Mouse (Mus musculus) testis, adult 2 months (tissue): ENCODE measurements at regions not wholly inside any gene's neighbourhood (a gene's known extent, or its start where the extent isn't known, plus 50 kb on each side); places are given as distances from the start of the nearest gene placed in this dataset.

Experiments used
- CTCF ChIP-seq: fragments of 200-500 bp; IDR thresholded peaks from 2 replicates; pipeline ENCODE4 v1.5.1; 2012; ENCODE audit warnings: low read depth, mild to moderate bottlenecking, inconsistent platforms, low read length, moderate library complexity; ENCODE audit not compliant: control insufficient read depth, insufficient read depth, insufficient replicate concordance
- POLR2A ChIP-seq: fragments of 200-500 bp; IDR thresholded peaks from 2 replicates; pipeline ENCODE4 v1.6.1; 2012; ENCODE audit warnings: low read depth, mild to moderate bottlenecking, inconsistent platforms, low read length, moderate library complexity; ENCODE audit not compliant: control insufficient read depth

GRCm38 (mm10) chr14:58468451-58468850 is 398.1 kb downstream of the Fgf9 start:
- no peak for TF ChIP-seq CTCF
- no peak for TF ChIP-seq POLR2A
